Mouse (Mus musculus) c-Kit-negative CD71-positive TER-119-positive erythroid progenitor cells, embryonic 14.5 days (primary cell): ENCODE results near the gene Scin.

ENCODE experiments used
- DNase-seq: peaks from one replicate; pipeline ENCODE4 v3.0.0-alpha.2; 2013; ENCODE audit warnings: low read depth, low spot score

Gene Scin

GRCm38 (mm10) chr12:40027444-40027843, 106.6 kb downstream of the Scin start:
- DNase-seq, result peak; percentile 63

- DNase-seq, result no peak
These were observed 110.1 kb downstream of the Scin start for GRCm38 (mm10) chr12:40023918-40024317.

- DNase-seq, result no peak
These were observed 110.9 kb downstream of the Scin start for GRCm38 (mm10) chr12:40023014-40023642.

- no peak for DNase-seq
These were observed 111.7 kb downstream of the Scin start for GRCm38 (mm10) chr12:40022344-40022743.

- no peak for DNase-seq
These were observed 116.0 kb downstream of the Scin start for GRCm38 (mm10) chr12:40017955-40018505.

GRCm38 (mm10) chr12:40016648-40017460, 117.2 kb downstream of the Scin start:
- DNase-seq, result no peak

- no peak for DNase-seq
These were observed 118.0 kb downstream of the Scin start for GRCm38 (mm10) chr12:40016068-40016467.

- DNase-seq, result no peak
These were observed 124.2 kb downstream of the Scin start for GRCm38 (mm10) chr12:40009866-40010265.
